Mouse (Mus musculus) kidney, postnatal 0 days (tissue): Measurements from ENCODE around the gene Itga9. TPM values are rescaled to one million over a fixed set of nuclear protein-coding genes. Genes with fewer than 3 reads are reported as not detected.

Experiments used
- ATAC-seq: fragments of 200-750 bp; cut with Nextera tagmentation; replicated peaks from 2 replicates; pipeline ENCODE4 v1.8.0; 2017; ENCODE audit warnings: low read depth, moderate number of reproducible peaks, moderate TSS enrichment, moderate library complexity; ENCODE audit not compliant: low FRiP score
- DNase-seq: peaks from one replicate; pipeline ENCODE4 v3.0.0-alpha.2; 2016; ENCODE audit warnings: low spot score
- H3K27ac ChIP-seq: fragments of 300-500 bp; sonication (generic); 2 replicates; pipeline ENCODE4 v1.5.1; 2014; ENCODE audit warnings: mild to moderate bottlenecking
- H3K27me3 ChIP-seq: fragments of 300-500 bp; sonication (generic); 2 replicates; pipeline ENCODE4 v1.6.1; 2014; ENCODE audit warnings: low read length, mixed read lengths; ENCODE audit not compliant: insufficient read depth
- H3K36me3 ChIP-seq: fragments of 300-500 bp; sonication (generic); 2 replicates; pipeline ENCODE4 v1.6.1; 2014; ENCODE audit warnings: low read length, mixed read lengths; ENCODE audit not compliant: insufficient read depth
- H3K4me1 ChIP-seq: fragments of 300-500 bp; sonication (generic); replicated peaks from 2 replicates; pipeline ENCODE4 v1.6.1; 2014; ENCODE audit warnings: antibody characterized with exemption, low read length, mixed read lengths; ENCODE audit not compliant: insufficient read depth
- H3K4me2 ChIP-seq: fragments of 300-500 bp; sonication (generic); 2 replicates; pipeline ENCODE4 v1.6.1; 2014; ENCODE audit warnings: mild to moderate bottlenecking, low read length, moderate library complexity, mixed read lengths
- H3K4me3 ChIP-seq: fragments of 300-500 bp; sonication (generic); replicated peaks from 2 replicates; pipeline ENCODE4 v1.5.1; 2014; ENCODE audit warnings: low read depth, low read length
- H3K9ac ChIP-seq: fragments of 300-500 bp; sonication (generic); 2 replicates; pipeline ENCODE4 v1.6.1; 2014; ENCODE audit warnings: low read depth, low read length
- H3K9me3 ChIP-seq: fragments of 300-500 bp; sonication (generic); replicated peaks from 2 replicates; pipeline ENCODE4 v1.6.1; 2016; ENCODE audit warnings: low read length, inconsistent platforms, mixed read lengths
- CTCF ChIP-seq: IDR thresholded peaks from 2 replicates; pipeline ENCODE4 v1.5.1; 2016; ENCODE audit warnings: antibody characterized with exemption, low read depth, mild to moderate bottlenecking, moderate library complexity
- WGBS: fragments of 180-500 bp; shearing (Covaris S2); extraction: QIAGEN DNeasy Blood & Tissue Kit; methylation state at CpG from one replicate; pipeline ENCODE4 v1.1.7; 2014; 5-methylcytosine and 5-hydroxymethylcytosine counted together
- polyA plus RNA-seq: library from polyadenylated mRNA; unstranded; fragments of >200 nt; fragmentation: Nextera tagmentation; extraction: Ambion mirVana; gene quantifications from 2 replicates; pipeline ENCODE4 v1.2.1, GENCODE M21; 2015

The Itga9 gene
- polyA plus RNA-seq, 1 experiment from 2014 or later, result 23.2 TPM

DNA sequence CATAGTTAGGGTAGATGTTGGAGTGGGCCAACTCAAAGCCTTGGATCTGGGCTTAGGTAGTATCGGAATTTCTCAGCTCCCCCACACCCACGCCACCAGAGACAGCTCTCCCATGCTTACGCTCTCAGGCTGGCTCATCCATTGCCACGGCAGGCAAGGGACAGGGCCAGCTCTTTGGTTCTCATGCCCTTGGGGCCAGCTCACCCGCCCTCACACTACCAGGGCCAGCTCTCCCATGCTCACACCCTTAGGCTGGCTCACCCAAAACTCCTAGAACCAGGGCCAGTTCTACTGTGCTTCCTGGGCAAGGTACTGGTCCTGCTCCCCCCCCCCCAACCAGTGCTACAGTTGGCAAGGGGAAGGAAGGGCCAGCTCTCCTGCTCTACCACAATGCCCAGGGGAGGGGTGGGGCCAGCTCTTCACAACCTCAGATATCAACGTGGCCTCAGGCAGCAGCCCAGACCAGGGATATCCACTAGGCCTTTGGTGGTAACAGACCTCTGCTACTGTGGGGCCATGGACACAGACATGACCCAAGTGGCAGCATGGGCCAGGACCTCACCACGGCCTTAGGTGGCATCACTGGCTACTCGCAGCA, 69.2 kb downstream of the Itga9 start:
- Histone ChIP-seq H3K9ac (no peak overlapping the region), H3K36me3 (0 out of 2 replicates have a peak, but pooled peaks cover 9% of the 10 kb centered on the region)
- WGBS, result 93% methylated on average over 8 of the region's 8 CpGs

DNA sequence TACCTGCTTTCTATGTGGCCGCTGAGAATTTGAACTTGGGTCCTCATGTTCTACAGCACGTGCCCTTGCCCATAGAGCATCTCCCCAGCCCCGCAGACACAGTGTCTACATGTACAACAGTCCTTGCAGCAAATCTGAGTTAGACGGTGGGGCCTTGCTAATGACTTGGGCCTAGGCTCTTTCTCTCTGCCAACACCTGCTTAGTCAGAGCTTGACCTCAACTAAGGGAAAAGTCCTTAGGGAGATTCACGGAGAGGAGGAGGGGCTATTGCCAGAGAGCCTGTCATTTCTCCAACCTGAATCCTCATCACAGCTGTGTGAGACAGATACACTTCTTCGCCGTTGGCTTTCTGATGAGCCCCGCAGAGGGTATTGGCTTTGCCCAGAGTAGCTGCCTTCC, 70.2 kb downstream of the Itga9 start:
- ATAC-seq (no peak), DNase-seq (no peak)
- WGBS, result 85% methylated on average over 8 of the region's 8 CpGs
- no peak for TF ChIP-seq CTCF
- peak overlapping the region; percentile 8; the same call in 1 of the 2 replicates for H3K27ac ChIP-seq
- H3K27me3 ChIP-seq, result no peaks in the 10 kb centered on the region
- no peak overlapping the region for H3K4me3 ChIP-seq
- no peaks in the 10 kb centered on the region for H3K4me1 ChIP-seq
- no peak overlapping the region for H3K4me2 ChIP-seq
- H3K9ac ChIP-seq, result no peak overlapping the region
- 0 out of 2 replicates have a peak, but pooled peaks cover 9% of the 10 kb centered on the region for H3K36me3 ChIP-seq
- no peaks in the 10 kb centered on the region for H3K9me3 ChIP-seq

More for the DNA sequence above, 69.2 kb downstream of the Itga9 start:
- TF ChIP-seq CTCF, result no peak
- Histone ChIP-seq H3K4me2 (no peak overlapping the region), H3K9me3 (no peaks in the 10 kb centered on the region), H3K4me1 (no peaks in the 10 kb centered on the region), H3K27me3 (no peaks in the 10 kb centered on the region), H3K27ac (no peak overlapping the region), H3K4me3 (no peak overlapping the region)
- DNase-seq (no peak), ATAC-seq (0 out of 2 replicates have a peak, but pooled peaks have one; percentile 27)

GRCm38 (mm10) chr9:118677349-118677748, 70.9 kb downstream of the Itga9 start:
- no peak for TF ChIP-seq CTCF

GRCm38 (mm10) chr9:118678020-118678750, 71.7 kb downstream of the Itga9 start:
- Histone ChIP-seq H3K4me2 (no peak overlapping the region), H3K27me3 (no peaks in the 10 kb centered on the region), H3K4me3 (no peak overlapping the region), H3K9ac (no peak overlapping the region), H3K36me3 (0 out of 2 replicates have a peak, but pooled peaks cover 4% of the 10 kb centered on the region), H3K9me3 (no peaks in the 10 kb centered on the region), H3K4me1 (no peaks in the 10 kb centered on the region), H3K27ac (no peak overlapping the region)
- ATAC-seq (no peak), DNase-seq (no peak)
- TF ChIP-seq CTCF, result no peak
- 59% methylated on average over 15 of the region's 15 CpGs for WGBS

More at GRCm38 (mm10) chr9:118677349-118677748, 70.9 kb downstream of the Itga9 start:
- no peak overlapping the region for H3K4me3 ChIP-seq
- H3K27ac ChIP-seq, result no peak overlapping the region
- H3K36me3 ChIP-seq, result 0 out of 2 replicates have a peak, but pooled peaks cover 4% of the 10 kb centered on the region
- no peak overlapping the region for H3K4me2 ChIP-seq
- H3K9ac ChIP-seq, result no peak overlapping the region
- DNase-seq (no peak), ATAC-seq (no peak)
- no peaks in the 10 kb centered on the region for H3K27me3 ChIP-seq
- H3K9me3 ChIP-seq, result no peaks in the 10 kb centered on the region
- 64% methylated on average over 9 of the region's 9 CpGs for WGBS
- no peaks in the 10 kb centered on the region for H3K4me1 ChIP-seq

GRCm38 (mm10) chr9:118678759-118679158, 72.3 kb downstream of the Itga9 start:
- DNase-seq (no peak), ATAC-seq (no peak)
- no peak overlapping the region for H3K4me3 ChIP-seq
- no peaks in the 10 kb centered on the region for H3K27me3 ChIP-seq
- no peak overlapping the region for H3K27ac ChIP-seq
- WGBS, result 82% methylated on average over 10 of the region's 10 CpGs
- no peaks in the 10 kb centered on the region for H3K4me1 ChIP-seq
- H3K9ac ChIP-seq, result no peak overlapping the region
- no peak overlapping the region for H3K4me2 ChIP-seq
- TF ChIP-seq CTCF, result no peak
- no peaks in the 10 kb centered on the region for H3K9me3 ChIP-seq
- 0 out of 2 replicates have a peak, but pooled peaks cover 4% of the 10 kb centered on the region for H3K36me3 ChIP-seq

- no peaks in the 10 kb centered on the region for H3K36me3 ChIP-seq
- H3K27me3 ChIP-seq, result no peaks in the 10 kb centered on the region
- H3K9ac ChIP-seq, result no peak overlapping the region
- no peak overlapping the region for H3K27ac ChIP-seq
- no peaks in the 10 kb centered on the region for H3K4me1 ChIP-seq
- WGBS, result 82% methylated on average over 6 of the region's 6 CpGs
- ATAC-seq, result no peak
- H3K9me3 ChIP-seq, result no peaks in the 10 kb centered on the region
- H3K4me2 ChIP-seq, result no peak overlapping the region
- DNase-seq, result no peak
- no peak for TF ChIP-seq CTCF
- H3K4me3 ChIP-seq, result no peak overlapping the region
These were observed 75.0 kb downstream of the Itga9 start for GRCm38 (mm10) chr9:118681506-118681905.
